Mouse (Mus musculus): ENCODE measurements at regions not wholly inside any gene's neighbourhood (a gene's known extent, or its start where the extent isn't known, plus 50 kb on each side); places are given as distances from the start of the nearest gene placed in this dataset.

DNA sequence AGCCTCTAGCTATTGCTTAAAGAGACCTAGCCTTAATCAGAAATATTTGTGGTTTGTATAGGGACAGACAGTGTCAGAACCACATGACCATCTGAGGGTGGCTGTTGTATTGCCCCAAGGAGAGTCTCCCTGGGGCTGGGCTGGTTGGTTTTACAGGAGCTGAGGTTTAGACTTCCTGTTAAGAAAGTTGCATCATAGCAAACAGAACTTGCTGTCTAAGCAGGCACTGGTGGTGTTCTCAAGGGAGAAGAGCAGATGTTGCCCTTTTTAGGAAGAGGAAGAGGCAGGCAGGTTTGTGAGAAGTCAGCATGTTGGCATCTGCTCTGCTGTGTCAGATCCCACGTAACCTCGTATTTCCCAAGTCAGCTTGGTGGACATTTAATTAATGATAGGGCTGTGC, 52.7 kb upstream of the Tut7 start:
- in situ Hi-C loops (cut with MboI, MseI) = no loop called here

DNA sequence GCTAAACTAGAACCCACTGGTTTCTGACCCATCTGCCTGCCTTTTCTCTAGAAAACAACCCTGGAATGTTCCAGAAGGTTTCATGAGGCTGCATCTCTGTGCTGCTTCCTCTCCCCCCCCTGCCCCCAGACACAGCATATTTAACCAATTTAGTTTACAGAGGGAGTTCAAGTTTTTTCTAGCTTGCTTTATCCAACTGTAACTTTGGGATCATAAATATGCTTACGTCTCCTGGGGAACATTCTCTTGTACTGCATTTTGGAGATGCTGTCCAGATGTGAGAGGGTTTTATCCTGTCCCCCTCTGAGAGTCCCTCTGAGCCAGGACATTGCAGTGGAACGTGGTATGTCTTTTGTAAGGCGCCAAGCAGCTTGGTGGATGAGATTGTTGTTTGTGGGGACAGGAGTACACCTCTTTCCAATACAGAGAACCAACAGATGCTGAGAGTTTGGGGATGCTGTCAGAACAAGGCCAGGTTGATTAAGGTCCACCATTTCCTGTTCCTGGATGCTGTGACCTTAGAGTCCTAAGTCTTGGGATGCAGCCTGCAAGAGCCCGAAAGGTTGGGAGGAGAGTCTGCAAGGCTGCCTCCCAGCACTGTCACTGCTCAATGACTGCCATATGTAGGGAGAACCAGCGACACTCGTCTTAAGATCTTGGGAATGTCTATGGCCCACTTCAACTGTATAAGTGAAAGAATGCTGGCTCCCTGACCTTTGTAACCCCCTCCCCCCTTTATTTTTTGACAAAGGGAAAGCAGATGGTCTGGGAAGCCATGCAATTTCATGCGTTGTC, 51.4 kb upstream of the Tut7 start:
- in situ Hi-C loops (cut with MboI, MseI) = loop anchor here in 1 of 2 experiments (25.0 kb wide), 3 partner anchors 862 to 1088 kb away; no protein-coding TSS in a partner anchor

Measured in T-helper 17 cell (primary cell).